Mouse (Mus musculus) heart, postnatal 14 days (tissue): ENCODE measurements around the gene Msantd2. TPM values are rescaled to one million over a fixed set of nuclear protein-coding genes. Genes with fewer than 3 reads are reported as not detected.
A peak's percentile ranks its signal among the peaks of the same experiment; 100 is the strongest.

ENCODE experiments used
- DNase-seq, 2 experiments: peaks; one replicate each; pipeline ENCODE4 v3.0.0; 2021 to 2022
- intact Hi-C: fragments of 180-260 bp; cut with DNase I; formaldehyde crosslinking; loops from one replicate; pipeline ENCODE4 v1.15.1; 2025
- long read RNA-seq, 2 experiments: library from polyadenylated mRNA; stranded (forward); transcript quantifications; one replicate each; pipeline ENCODE4 v2.0.0; 2021
- total RNA-seq, 2 experiments: library from RNA; stranded (reverse); gene quantifications; 2 replicates each; pipeline ENCODE4 v1.2.3; 2021

The Msantd2 gene
- 10 to 100 TPM; 10.5 to 11.3 TPM for total RNA-seq
- long read RNA-seq, experiment 1, partial matches to known transcripts, result 0 of 6 reads
- long read RNA-seq, experiment 1, other reads (novel, unspliced or antisense), result 4 of 6 reads
- long read RNA-seq, experiment 2, partial matches to known transcripts, result 0 of 5 reads
- long read RNA-seq, experiment 2, other reads (novel, unspliced or antisense), result 1 of 5 reads

DNA sequence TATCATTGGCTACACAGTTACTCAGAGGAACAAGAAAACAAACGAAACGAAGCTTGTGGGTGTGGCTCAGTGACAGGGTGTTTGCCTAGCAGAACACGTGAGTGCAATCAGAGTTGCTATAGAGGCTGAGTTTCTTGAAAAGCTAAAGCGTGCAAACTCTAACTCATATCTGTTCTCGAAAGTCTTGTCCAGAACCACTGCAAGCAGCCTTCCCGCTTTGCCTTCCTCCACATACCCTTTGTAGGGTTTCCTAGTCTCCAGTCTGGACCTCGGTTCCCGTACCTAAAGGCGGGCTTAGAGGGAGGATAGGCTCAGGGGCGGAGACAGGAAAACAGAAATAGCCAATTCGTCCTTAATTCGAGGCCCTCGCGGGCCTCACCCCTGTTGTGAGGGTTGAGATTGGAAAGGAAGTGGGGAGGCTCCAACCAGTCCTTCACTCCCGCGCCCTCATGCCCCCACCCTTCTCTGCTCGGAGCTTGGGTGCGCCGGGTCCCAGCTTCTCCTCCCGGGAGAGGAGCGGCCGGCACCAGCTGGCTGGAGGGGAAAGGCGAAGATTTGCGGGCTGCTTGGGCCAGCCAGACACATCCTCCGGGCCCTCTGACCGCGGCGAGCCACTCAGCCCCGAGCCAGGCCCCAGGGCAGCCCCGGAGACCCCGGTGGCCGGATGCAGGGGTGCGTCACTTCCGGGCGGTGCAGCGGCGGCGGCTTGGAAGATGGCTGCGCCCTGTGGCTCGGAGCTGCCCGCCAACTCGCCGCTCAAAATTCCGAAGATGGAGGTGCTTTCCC lies at the start of gene Msantd2:
Gene Msantd2 (plus strand): TSS at position 709 of the 786 bp plus-strand sequence.
- intact Hi-C loops, result loop anchor here (2.0 kb wide), 1 partner anchor 42 kb away; no protein-coding TSS in a partner anchor
- peak; percentile 92 to 96 for DNase-seq

DNA sequence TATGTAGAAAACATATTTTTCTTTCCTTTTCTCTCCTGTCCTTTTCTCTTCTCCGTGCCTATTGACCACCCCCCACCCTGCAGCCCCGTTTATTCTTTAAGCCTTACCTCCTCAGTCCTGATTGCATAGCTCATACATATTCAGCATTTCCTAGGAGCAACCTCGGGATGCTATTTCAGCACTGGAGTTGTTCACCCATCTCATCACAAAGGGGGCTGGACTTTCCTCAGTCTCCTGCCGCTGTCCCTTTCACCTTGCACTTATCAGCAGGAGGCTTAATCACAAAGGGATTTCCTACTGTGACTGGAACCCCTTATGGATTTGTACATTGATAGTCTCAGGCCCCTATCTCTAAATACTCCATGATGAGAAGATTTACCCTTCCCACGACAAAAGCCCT lies 36.7 kb upstream of the Msantd2 start:
- no peak for DNase-seq
- intact Hi-C loops, result no loop called here

- intact Hi-C loops, result no loop called here
- DNase-seq, result no peak
Observed at GRCm38 (mm10) chr9:37453328-37453727, 35.8 kb upstream of the Msantd2 start.

- intact Hi-C loops, result no loop called here
- no peak for DNase-seq
Observed at GRCm38 (mm10) chr9:37454011-37454492, 35.1 kb upstream of the Msantd2 start.

DNA sequence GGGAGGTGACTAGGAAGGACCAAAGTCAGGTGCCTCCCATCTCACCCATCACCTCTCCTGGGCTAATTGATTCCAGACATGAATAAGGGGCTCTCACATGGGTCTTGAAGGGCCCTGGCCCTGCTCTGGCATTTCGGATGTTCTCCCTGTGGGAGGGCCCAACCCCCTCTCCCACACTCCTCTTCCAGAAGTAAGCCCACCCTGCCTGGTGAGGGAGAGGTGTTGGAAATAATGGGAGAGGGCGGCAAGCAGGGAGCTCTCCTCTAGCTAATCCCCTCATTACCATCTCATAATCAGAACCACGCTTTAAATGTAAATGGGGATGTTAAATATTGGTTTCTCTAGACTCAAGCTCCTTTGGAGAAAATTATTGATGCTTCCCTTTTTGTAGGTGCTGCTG lies 34.1 kb upstream of the Msantd2 start:
- no peak for DNase-seq
- intact Hi-C loops, result no loop called here

DNA sequence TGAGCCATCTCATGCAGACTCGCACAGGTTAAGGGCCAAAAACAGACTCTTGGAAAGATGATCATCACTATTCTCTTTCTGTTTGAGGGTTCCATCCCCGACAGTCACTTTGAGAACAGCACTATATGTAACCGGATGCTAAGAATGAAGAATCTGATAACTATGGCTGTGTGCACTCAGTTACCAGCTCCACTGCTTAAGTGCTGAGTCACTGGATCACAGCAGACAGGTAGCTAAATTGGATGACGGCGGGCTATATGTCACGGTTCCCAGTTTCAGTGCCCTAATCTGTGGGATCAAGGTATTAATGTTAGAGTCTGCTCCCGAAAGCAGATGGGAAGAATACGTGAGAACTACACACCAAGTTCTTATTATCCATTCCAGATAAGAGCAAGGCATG lies 33.3 kb upstream of the Msantd2 start:
- intact Hi-C loops, result no loop called here
- no peak for DNase-seq

DNA sequence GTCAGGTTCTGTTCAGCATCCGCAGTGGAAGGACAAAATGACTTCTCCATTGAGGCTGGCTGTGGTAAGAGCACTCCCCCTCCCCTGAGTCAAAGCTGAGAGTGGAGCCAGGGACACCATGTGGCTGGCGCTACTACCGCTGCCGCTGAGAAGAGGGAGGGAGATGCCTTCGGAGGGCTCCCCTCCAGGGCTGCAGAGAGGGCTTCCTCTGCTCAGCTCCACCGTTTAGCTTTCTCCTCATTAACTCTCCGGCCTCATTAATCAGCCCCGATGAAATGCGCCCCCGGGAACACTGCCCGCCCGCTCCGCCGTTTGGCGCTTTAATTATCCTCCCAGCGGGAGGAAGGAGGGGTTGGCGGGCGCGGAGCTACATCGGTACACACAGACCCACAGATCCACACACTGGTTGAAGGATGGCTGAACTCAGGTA lies 32.6 kb upstream of the Msantd2 start:
- intact Hi-C loops, result no loop called here

DNA sequence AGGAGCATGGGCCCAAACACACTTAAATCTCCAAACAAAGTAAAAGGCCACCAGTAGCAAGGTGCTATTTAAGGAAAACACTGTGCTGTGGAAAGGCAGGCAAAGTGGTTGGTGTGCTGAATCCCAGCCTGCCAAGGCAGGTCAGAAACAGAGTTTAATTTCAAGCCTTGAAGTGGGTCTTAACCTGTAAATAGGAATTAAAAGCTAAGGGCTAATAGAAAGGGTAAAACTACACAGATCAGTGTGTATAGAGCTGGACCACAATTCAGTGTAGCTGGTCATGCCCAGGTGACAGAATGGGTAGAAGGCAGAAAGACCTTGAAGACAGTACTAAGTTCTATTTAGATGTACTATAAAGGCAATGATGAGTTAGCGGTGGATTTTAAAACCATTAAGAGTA lies 32.0 kb upstream of the Msantd2 start:
- intact Hi-C loops, result no loop called here
- no peak for DNase-seq

More for the DNA sequence above, 32.6 kb upstream of the Msantd2 start:
- no peak for DNase-seq

- intact Hi-C loops, result loop anchor here (2.0 to 5.0 kb wide), 3 partner anchors 29 to 178 kb away; no protein-coding TSS in a partner anchor
- DNase-seq, result no peak
Observed at GRCm38 (mm10) chr9:37459665-37460042, 29.5 kb upstream of the Msantd2 start.

DNA sequence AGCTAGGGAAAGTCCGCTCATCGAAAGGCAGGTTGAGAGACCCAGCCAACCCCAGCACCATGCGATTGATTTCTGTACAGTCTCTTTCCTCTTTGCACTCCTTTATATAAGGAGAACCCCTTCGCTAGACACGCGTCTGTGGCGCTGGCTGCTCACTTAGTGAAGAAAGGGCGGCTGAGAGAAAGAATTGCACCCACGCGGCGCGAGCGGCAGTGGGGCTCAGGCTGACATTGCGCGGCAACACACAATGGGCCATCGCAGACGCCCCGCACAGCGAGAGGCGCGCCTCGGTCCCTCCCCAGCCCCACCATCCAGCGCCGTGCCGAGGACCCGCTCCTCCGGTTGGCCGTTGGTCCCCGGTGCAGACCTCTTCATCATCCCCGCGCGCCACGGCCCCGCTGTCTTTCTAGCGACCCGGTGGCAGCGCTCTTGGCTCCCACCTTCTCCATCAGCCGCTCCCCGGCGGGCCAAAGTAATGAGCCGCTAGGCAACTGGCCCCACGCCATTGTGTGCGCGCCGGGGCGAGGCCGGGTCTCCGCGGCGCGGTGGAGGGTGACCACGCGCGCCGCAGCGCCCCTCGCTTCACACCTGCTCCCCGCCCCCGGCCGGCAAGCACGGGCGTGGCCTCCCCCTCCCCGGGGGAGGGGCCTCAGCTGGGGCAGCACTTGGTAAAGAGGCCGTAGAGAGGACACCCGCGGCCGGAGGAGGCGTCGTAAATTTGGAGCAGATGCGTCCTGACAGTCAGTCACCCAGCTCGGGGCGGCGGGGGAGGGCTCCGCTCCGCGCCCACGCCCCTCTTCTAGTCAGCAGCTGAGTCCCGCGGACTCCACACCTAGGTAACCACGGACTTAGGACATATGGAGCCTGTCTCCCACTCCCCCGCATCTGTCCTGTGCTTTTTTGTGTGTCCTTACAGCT lies 28.8 kb upstream of the Msantd2 start:
- DNase-seq, result peak; percentile 31 to 37
- intact Hi-C loops, result loop anchor here (5.0 kb wide), 2 partner anchors 47 to 177 kb away; no protein-coding TSS in a partner anchor

DNA sequence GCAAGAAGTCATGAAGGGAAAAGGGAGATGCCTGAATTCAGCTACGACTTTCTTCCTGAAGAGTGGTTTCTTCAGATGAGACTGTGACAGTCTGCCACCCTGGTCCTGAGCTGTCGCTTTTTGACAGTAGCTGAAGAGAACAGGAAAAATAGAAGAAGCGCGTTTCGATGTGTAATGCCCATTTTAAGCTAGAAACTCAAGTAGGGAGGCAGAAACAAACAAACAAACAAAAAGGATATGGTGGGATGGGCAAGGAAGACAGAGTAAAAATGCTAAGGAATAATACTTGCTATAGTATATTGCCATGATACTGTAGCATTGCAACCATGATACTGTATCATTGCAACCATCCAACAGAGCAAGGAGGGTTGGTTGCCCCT lies 28.2 kb upstream of the Msantd2 start:
- intact Hi-C loops, result loop anchor here (5.0 kb wide), 2 partner anchors 46 to 176 kb away; no protein-coding TSS in a partner anchor
- DNase-seq, result no peak

- intact Hi-C loops, result loop anchor here (5.0 kb wide), 2 partner anchors 46 to 176 kb away; no protein-coding TSS in a partner anchor
- no peak for DNase-seq
Observed at GRCm38 (mm10) chr9:37461571-37461970, 27.5 kb upstream of the Msantd2 start.

GRCm38 (mm10) chr9:37462764-37463163 lies 26.4 kb upstream of the Msantd2 start:
- peak; percentile 43 to 69 for DNase-seq
- intact Hi-C loops, result loop anchor here (1.0 to 5.0 kb wide), 3 partner anchors 45 to 175 kb away; no protein-coding TSS in a partner anchor

- intact Hi-C loops, result no loop called here
- DNase-seq, result no peak
Observed at GRCm38 (mm10) chr9:37473611-37474125, 15.5 kb upstream of the Msantd2 start.

- intact Hi-C loops, result no loop called here
- no peak for DNase-seq
Observed at GRCm38 (mm10) chr9:37474923-37475322, 14.2 kb upstream of the Msantd2 start.

- no peak for DNase-seq
- intact Hi-C loops, result no loop called here
Observed at GRCm38 (mm10) chr9:37485146-37485545, 4.0 kb upstream of the Msantd2 start.

DNA sequence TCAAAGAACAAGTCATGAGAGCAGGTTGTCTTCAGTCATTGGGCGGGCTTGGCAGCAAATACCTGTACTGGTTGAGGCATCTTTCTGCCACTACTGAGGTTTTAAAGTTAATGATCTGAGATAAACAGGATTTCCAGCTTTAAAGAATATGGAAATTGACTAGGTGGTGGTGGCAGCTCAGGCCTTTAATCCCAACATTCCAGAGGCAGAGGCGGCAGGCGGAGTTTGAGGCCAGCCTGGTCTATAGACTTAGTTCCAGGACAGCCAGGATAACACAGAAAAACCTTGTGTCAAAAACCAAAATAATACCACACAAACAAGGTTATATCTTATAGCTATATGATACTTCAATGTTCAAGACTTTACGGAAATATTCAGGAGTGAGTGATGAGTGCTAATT lies 1.1 kb upstream of the Msantd2 start:
- intact Hi-C loops, result loop anchor here (2.0 kb wide), 1 partner anchor 43 kb away; no protein-coding TSS in a partner anchor
- DNase-seq, result no peak

DNA sequence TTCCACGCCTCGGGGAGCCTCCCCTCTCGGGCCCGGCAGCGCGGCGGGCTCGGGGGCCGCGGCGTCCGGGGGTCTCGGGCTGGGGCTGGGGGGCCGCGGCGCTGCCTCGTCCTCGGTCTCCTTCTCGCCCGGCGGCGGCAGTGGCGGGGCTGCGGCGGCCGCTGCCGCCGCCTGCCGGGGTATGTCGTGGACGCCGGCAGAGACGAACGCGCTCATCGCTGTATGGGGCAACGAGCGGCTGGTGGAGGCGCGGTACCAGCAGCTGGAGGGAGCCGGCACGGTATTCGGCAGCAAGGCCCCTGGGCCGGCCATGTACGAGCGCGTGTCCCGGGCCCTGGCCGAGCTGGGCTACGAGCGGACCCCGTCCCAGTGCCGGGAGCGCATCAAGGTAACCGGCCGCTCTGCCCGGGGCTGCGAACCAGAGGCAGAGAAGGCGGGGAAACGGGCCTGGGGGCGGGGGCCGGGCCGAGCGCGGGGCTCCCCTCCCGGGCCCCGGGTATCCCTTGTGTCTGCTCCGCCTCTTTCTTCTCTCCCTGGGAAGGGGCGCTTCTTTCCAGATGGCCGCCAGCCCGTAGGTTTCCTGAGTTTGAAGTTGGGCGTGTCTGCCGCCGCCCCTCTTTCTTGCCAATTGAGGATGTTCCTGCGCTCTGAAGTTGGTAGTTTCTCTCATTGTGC lies 464 bp downstream of the Msantd2 start:
- DNase-seq, result peak; percentile 44 to 55
- intact Hi-C loops, result loop anchor here (2.0 kb wide), 1 partner anchor 41 kb away; no protein-coding TSS in a partner anchor

DNA sequence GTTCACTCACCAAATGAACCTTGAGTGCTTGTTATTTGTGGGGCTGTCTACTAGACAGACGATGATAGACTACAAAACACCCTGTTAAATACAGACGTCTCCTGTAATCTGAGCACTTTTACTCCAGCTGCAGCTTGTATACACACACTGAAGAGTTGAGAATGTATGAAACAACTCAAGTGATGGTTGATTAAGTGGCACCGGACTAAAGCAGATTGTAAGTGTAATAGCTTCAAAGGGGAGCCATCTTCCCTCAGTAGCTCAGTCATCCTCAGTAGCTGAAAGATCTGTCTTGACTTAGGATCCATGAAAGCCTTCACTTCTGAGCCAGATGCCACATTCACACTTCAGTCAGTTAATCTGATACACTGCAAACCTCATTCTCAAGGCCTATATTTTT lies 6.6 kb downstream of the Msantd2 start:
- no peak for DNase-seq
- intact Hi-C loops, result no loop called here

GRCm38 (mm10) chr9:37496325-37496724 lies 7.2 kb downstream of the Msantd2 start:
- no peak for DNase-seq
- intact Hi-C loops, result no loop called here
